Mouse (Mus musculus): ENCODE data around the gene Pi16.

DNA sequence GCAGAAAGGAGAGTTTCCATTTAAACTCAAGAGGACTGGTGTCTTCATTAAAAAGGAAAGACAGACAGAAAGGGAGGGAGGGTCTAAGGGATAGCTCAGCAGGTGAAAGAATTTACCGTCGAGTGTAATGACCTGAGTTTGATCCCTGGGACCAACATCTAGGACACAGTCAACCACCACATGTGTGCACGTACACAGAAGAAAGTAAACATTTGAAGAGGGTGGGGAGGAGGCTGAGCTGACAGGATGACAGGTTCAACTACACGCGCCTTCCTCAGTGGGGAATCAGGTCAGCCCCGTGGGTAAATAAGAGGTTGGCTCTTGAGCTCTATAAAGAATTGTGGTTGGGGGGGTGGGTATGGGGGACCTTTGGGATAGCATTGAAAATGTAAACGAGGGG lies 44.3 kb upstream of the Pi16 start:
- no peak for TF ChIP-seq CTCF (IDR thresholded peaks at IDR 0.05; ENCODE audit: low read depth)
- TF ChIP-seq EP300 (IDR thresholded peaks at IDR 0.05; ENCODE audit: low read depth), result no peak
